Mouse (Mus musculus): ENCODE results near the gene Galnt6.
"Not testable (repeated sequence)": the region's sequence is repeated elsewhere in the genome, so short reads cannot be mapped to it uniquely, and the experiment has no call there.

The Galnt6 gene

DNA sequence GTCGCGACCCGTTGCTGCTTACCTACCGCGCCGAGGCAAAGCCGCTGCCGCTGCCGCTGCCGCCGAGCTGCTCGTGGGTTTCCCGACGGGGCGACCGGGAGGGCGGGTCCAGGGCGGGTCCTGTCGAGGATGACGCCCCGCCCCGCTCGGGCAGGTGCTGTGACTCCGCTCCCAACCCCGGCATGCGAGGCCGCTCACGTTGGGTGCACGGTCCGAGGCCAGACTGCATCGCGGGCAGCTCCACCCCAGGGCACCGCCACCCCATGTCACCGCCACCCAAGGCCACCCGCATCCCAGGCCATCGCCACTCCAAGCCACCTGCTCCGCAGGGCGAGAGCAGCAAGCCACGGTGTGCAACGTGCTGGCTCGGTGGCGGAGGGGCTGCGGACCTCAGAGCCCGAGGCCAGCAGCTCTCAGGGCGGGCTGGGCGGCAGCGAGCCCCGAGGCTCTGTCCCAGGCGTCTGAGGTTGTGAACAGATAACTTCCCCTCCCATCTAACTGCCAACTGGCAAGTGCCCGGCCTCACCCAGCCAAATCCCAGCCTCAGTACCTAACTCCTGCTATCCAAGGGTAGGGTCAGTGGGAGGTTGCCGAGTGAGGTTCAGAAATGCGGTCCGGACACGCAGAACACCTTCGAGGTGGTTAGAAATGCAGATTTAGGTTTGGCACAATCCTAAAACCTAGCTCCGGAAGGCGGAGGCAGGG is at the start of gene Galnt6:
Gene Galnt6, minus strand, starts transcription at position 96 of the 705 bp plus-strand sequence.
- DNase-seq: peak; percentile 76

DNA sequence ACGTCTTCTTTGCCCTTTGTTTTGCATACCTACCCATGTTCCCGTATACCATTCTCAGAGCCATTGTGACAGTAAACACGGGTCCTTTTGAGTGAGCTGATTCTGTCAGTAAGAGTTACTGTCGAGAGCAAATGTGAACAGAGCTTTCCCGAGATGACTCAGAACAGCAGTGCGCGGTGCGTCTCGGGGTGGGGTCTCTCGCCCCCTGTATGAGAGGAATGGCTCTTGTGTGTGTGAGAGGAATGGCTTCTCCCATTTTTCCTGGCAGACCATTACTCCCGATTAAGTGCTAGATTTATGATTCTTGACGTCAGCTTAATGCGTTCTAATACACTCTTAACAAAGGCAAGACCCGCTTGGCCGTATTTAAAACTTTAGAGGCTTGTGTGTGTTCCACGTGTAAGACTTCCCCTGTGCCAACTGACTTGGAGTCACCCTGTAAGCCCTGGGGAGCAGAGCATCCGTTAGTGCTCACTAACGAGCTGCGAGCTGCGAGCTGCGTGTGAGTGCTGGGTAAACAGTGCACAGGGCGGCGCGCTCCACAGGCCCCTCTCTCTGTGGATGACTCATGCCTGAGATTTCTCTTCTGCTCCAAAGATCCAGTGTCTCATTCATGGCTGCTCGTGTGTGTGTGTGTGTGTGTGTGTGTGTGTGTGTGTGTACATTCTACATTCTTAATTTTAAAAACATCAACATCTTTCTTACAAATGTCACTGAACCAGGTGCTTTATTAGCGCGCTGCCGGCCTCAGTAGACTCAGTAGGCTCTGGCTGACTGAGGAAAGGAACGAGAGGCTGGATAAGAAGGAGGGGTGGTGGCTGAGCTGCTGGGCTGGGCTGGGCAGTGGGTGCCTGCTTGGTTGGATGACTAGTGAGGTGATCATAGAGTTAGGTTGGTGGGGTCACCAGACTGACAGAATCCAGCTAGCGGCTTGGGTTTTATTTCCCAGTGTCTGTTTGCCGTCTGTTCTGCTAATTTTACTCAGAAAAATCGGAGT is 48.1 kb upstream of the Galnt6 start:
- no peak for DNase-seq

DNA sequence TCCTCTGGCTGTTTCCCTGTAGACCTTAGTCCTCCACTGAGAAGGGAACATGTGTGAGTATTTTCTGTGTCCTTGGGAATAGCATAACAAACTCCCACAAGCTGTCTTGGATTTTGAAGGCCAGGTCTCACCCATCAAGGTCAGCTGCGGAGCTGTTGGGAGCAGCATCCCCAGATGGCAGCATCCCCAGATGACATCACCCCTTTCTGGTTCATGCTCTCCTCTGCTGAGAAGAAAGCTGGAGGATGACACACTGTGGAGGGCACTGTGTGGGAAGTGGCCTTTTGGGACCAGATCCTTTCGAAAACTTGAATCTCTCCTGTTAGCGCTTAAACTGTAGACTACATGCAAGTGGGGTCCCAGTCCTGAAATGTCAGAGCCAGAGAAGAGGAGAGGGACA is 47.2 kb upstream of the Galnt6 start:
- DNase-seq: no peak

DNA sequence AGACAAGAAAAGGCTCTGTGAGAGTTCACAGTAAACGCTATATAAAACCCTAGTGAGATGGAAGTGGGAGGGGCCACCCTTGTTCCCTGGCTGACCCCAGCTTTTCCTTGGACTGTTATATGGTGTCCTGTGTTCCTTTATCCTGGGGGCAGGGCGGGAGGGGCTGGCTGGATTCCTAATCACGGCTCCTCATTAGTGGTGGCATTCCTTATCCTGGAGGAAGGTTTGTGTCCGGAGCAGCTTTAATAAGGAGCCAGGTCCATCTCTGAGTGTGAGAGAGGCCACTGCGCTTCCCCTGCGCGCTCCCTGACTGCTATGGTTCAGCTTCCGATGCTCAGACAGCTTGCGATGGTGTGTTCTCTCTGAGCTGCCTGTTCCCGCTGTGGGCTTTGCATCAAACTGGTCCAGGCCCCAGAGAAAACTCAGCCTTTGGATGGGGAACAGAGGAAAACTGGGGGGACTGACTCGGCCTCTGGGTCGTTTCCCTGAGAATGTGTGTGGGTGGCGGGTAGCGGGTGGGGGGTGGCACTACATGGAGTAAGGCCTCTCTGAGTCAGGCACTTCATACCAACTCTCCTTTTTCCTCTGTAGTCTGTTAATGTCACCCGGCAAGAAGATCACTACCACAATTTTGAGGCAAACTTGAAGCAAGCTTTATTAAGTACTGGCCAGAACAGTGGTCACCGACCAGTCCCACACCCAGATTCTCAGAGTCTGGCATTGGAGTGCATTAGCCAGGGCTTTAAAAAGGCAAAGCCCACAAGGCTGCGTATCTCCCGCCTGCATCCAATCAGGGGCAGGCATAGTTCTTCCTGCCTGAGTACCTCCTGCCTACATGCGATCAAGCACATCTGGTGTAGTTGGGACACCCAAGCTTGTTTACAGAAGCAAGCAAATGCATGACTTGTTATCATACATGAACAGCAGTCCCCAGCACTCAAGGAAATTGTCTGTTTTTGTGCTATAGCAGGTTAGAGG is 46.3 kb upstream of the Galnt6 start:
- DNase-seq: no peak

DNA sequence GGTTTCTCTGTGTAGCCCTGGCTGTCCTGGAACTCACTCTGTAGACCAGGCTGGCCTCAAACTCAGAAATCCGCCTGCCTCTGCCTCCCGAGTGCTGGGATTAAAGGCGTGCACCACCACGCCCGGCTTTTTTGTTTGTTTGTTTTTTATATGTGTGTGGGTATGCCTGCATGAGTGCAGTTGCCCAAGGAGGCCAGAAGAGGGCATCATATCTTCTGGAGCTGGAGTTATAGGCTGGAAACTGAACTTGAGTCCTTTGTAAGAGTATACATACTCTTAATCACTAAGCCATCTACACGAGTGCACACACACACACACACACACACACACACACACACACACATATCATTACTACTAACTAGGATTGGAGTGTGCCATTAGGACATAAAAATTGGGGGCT is 44.7 kb upstream of the Galnt6 start:
- not testable (repeated sequence) for DNase-seq

DNA sequence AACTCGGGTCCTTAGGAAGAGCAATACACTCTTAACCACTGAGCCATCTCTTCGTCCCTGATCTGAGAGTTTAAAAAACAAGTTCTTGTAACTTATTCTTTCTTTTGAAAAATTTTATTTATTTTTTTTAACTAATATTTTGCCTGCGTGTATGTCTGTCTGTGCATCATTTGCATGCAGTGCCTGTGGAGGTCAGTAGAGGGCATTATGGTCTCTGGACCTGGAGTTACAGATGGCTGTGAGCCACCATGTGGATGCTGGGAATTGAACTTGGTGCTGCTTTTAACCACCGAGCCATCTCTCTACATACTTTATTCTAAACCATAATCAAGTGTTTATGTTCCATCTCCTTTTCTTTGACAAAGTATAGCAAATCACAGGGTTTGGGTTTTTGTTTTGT is 43.5 kb upstream of the Galnt6 start:
- no peak for DNase-seq

DNA sequence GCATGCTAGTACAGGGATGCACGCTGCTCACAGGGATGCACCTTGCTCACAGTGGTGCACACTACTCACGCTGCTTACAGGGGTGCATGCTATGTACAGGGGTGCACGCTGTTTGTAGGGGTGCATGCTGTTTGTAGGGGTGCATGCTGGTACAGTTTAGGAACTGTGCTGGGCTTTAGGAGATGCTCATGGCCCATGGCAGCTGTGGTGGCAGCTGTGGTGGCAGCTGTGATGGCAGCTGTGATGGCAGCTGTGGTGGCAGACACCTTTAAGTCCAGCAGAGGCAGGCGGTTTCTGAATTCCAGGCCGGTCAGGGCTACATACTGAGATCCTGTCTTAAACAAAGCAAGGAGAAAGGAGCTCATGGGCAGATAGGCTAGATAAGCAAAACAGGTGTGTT is 41.2 kb upstream of the Galnt6 start:
- no peak for DNase-seq

DNA sequence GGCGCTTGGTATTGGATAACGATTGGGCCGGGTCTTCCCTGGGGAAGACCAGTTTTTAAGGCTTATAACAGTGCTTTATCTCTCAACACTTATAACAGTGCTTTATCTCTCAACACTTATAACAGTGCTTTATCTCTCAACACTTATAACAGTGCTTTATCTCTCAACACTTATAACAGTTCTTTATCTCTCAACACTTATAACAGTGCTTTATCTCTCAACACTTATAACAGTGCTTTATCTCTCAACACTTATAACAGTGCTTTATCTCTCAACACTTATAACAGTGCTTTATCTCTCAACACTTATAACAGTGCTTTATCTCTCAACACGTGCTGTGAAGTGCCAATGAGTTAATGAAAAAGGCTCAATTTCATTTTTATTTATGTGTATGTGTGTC is 39.8 kb upstream of the Galnt6 start:
- DNase-seq: not testable (repeated sequence)

DNA sequence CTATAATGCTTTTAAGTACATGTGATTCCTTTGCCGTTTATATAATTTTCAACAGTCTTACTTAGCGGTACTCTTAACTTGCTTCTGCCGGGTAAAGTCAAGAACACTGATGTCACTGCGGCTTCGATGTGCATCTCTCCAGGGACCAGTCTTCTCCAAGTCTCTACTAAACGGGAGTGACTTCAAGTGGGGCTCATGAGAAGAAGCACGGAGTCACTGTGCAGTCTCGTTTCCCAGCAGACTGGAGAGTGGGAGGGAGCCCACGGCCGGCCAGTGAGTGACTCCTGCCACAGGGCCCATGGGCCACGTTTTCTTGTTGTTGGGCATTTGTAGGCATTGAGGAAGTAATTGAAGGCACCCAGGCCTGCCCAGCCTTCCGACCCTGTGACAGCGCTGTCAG is 38.7 kb upstream of the Galnt6 start:
- no peak for DNase-seq

DNA sequence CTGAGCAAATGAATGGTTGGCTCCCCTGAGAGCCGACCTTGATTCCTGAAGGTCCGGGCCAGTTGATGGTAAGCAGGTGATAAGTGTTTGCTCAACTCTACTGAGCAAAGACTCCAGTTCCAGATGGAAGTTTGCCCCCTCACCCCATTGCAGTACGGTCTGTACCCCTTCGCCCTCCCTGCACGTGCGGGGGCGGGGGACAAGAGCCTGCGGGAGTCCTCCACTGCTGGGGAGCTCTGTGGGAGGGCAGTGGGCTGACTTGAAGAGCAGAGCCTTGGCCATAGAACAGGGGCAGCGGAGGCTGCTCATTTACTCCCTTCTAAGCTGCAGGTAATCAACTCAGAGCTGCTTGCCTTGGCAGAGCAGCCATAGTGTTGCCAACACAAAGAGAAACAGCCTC is 37.6 kb upstream of the Galnt6 start:
- no peak for DNase-seq

DNA sequence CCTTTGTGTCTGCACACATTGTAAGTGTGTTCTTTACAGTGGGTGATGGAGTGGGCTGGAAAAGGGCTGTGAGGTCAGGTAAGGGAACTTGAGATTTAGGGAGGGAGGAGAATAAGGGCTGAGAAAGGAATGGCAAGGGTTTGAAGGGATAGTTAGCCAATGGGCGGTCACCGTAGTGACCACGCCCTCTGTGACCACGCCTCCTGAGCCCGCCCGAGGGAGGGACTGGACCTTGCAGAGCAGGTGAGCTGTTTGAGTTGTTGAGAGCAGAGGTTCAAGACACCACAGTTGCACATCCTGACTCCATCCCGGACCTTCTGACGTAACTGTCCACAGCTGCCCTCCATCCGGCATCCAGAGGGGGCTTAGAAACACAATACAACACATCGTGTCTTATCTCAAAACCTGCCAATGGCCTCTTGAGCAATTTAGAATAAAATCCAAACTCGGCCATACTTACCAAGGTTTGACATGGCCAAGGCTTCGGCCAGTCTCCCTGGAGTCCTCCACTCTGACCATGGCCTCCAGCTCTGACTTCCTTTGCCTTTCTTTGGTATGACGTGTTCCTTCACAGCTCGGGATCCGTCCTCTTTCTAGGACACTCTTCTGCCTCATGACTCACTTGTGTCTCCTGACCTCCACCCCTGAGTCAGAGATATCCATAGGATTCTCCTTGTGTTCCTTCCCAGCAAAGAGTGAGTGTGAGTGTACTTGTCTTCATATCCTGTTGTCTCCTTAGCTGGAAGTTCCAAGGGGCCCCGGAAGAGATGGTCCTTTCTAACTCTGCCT is 35.2 kb upstream of the Galnt6 start:
- no peak for DNase-seq

DNA sequence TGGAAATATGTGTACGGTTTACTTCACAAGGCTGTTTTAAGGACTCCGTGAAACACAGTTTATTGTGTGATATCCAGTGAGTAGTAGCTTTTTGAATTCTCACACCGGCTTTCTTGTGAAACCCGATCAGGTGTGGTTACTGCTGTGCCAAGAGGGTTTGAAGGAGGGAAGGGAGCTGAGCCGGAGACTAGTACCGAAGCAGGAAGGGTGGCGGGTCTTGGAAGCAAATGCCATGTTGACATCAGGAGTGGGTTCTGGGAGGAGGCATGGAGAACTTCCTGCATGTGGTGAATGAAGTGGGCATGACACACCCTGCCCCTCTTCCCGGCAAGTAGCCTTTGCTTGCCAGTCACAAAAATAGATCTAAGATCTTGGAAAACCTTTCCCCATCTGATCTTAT is 33.5 kb upstream of the Galnt6 start:
- no peak for DNase-seq

DNA sequence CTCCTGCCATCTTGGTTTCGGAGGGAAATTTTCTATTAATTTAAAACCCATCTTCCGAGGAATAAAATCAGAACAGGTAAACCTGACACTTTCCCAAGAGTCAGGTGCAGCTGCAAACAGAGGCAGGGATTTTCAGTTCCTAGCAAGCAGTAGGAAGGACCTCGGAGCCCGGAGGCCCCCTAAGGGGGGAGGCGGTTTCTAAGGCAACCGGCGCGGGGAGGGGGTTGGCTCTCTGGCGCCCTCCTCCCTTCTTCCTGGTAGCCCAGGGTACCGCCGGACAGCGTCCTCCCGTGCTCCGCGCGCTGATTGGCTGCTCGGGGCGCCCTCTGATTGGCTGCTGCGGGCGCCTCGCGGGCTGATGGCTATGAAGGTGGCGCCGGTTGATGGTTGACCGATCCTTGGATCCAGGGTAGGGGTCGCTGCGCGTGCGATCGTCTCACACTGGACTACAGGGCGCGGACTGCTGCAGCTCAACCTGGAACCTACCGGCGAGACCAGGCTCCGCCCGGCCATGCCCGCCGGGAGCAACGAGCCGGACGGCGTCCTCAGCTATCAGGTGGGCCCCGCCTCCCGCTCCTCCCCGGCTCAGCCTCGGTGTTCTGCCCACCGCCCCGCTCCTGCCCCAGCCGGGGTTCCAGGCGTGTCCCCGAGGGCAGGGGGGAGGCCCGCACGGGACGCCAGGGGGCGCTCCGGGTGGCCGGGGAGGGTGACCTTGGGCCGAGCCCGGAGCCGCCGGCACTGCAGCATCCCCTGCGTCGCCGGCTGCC is 32.4 kb upstream of the Galnt6 start, which contains the start of gene Slc4a8:
Gene Slc4a8, plus strand, starts transcription at position 329 of the 767 bp plus-strand sequence.
- peak; percentile 88 for DNase-seq

DNA sequence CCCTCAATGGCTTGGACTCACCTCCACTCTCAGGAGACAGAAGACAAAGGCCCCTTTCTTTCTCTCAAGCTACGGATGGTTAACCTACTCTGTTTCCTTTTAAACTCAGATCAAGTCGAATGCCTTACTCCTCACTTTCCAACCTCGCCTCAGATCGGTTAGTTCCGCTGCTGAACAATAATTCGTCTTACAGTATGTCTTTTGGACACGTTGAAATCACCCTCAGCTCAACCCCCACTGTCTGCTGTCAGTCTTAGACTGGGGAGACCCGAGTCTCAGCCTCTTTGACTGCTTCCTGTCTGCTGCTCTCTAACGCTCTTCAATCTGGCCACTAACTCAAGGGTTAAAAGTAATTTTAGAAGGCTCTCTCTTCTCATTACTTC is 31.9 kb upstream of the Galnt6 start:
- DNase-seq: peak; percentile 27

DNA sequence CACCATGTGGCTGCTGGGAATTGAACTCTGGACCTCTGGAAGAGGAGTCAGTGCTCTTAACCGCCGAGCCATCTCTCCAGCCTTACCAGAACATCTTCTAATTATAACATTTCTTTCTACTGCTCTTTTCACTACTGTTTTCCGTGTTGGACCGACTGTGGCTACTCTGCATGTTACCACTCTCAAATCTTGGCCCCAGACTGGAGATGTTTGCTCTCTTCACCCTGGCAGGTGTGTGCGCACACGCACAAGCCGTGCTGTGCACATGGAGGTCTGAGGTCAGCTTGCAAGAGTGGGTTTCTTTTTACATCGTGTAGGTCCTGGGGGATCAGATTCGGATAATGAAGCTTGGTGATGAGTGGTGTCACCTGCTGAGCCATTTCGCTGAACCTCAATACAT is 30.1 kb upstream of the Galnt6 start:
- no peak for DNase-seq

DNA sequence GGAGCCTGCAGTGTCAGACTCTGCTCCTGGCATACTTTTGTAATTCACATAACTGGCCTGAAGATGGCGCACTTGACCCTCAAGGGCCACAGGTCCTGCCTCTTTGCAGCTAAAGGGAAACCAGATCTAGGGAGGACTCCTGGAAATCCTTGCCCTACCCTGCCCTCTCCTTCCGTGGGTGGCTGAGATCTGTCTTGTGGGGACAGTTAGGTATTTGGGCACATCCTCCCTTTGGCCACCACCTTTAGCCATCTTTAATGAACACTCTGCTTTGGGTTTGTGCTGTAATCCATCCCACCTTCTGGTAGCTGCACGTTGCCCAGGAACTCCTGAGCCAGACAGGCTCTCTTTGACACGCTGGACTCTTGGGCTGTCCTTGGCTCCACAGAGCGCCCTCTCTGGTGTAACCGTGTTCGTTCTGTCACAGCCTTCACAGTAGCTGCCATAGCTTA is 28.4 kb upstream of the Galnt6 start:
- DNase-seq: peak; percentile 58

DNA sequence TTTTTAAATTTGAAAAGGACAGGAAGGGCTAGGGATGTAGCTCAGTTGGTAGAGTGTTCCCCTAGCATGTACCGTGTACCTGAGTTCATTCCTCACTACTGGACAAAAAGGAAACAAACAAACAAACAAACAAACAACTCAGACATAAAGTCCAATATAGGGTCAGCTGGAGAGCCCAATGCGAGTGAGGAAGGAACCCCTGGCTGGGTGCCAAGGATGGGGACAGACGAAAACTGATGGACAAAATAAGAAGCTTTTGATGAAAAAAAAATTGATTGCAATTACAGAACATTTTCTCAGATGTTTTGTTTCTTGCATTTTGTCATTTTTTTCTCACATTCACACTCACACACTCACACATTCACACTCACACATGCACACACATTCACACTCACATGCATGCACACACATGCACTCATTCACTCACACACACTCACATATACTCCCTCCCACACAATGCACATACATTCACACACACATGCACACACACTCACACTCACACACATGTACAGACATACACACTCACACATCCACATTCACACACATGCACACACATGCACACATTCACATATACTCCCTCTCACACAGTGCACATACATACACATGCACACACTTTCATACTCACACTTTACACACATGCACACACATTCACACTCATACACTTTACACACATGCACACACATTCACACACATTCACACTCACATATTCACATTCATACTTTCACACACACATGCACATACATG is 26.9 kb upstream of the Galnt6 start:
- DNase-seq: no peak

DNA sequence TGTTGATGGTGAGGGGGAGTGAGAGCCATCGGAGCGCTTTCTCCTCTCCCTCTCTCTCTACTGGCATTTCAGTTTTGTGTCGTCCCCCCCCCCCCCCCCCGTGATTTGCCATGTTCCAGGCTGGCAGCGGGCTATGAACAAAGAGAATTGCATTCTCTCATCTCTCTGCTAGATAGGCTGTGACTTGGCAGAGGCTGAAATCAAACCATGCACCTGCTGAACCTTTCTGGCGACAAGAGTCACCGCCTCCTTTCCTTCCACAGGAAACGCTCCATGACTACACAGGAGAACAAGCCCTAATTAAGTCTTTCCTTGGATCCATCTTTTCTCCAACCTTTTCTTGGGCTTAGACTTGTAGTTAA is 26.3 kb upstream of the Galnt6 start:
- no peak for DNase-seq

DNA sequence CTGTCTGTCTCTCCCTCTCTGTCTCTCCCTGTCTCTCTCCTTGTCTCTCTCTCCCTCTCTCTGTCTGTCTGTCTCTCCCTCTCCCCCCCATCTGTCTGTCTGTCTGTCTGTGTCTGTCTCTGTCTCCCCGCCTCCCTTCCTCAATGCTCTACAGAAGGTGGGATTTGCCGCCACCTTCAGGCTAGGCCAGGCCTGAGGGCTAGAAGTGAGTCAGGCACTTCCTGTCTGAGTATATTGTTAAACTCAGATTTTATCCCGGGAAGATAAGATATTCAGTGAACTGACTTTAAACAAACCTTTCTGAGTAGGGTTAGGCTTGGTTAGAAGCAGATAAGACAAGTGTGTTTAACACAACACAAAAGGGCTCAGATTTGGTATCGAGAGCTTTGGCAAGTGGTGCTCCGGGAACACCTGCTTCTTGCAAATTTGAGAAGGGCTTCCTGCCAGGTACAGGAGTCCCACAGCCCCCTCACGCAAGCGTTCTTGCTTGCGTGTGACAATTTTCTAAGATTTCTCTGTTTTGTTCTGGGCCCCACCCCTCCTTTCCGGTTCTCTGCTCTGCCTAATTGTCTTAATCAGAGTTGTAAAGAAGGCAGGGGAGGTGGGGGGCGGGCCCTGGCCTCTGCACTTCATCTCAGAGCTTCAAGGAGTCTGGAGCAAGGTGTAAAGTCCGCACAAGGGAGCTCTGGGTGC is 25.8 kb upstream of the Galnt6 start:
- DNase-seq: peak; percentile 81

DNA sequence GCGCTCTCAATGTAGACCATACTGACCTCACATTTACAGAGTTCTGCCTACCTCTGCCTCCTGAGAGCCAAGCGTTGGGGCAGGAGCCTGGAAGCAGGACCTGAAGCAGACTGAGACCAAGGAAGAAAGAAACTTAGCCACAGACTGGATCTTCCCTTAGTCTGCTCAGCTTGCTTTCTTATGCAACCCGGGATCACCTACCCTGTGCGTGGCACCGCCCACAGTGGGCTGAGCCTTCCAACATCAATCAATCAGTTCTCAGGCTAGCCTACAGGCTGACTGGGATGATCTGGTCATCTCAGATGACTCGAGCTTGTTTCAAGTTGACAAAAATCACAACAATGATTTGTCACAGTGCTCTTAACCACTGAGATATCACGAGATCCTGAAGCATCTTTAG is 24.9 kb upstream of the Galnt6 start:
- DNase-seq: no peak
